Mouse (Mus musculus) heart, embryonic 11.5 days (tissue): ENCODE data around the gene Wsb1. TPM values are rescaled to one million over a fixed set of nuclear protein-coding genes. Genes with fewer than 3 reads are reported as not detected.

Source experiments
- polyA plus RNA-seq: library from polyadenylated mRNA; unstranded; fragments of >200 nt; fragmentation: Nextera tagmentation; extraction: Ambion mirVana; gene quantifications from 2 replicates; pipeline ENCODE4 v1.2.1, GENCODE M21; 2014

The Wsb1 gene
- polyA plus RNA-seq, 1 experiment from 2014 or later, result 196 TPM

Other genes starting within 250 kb of the Wsb1 start
- 4.4 and 4.6 TPM in 2 replicates for gene Ksr1, start 108.3 kb downstream of the Wsb1 start, polyA plus RNA-seq
- gene Gm9964, start 42.2 kb upstream of the Wsb1 start, polyA plus RNA-seq, result not detected in 2 replicates
- 6.1 and 9.6 TPM in 2 replicates for gene Nf1, start 85.0 kb upstream of the Wsb1 start, polyA plus RNA-seq
- 0.23 and 0.31 TPM in 2 replicates for gene Omg, start 249.4 kb upstream of the Wsb1 start, polyA plus RNA-seq